Mouse (Mus musculus) heart, adult 8-10 months (tissue): ENCODE results near the gene Ebf1. TPM values are rescaled to one million over a fixed set of nuclear protein-coding genes. Genes with fewer than 3 reads are reported as not detected.
"Not testable (repeated sequence)": the region's sequence is repeated elsewhere in the genome, so short reads cannot be mapped to it uniquely, and the experiment has no call there.

Experiments
- DNase-seq: peaks from one replicate; pipeline ENCODE4 v3.0.0; 2022; ENCODE audit warnings: low spot score
- total RNA-seq, 4 experiments: library from RNA; stranded (reverse); gene quantifications; 2 replicates each; pipeline ENCODE4 v1.2.4; 2022

The Ebf1 gene
- 10 to 100 TPM; 10.5 to 15.1 (median 11.7) TPM for total RNA-seq

DNA sequence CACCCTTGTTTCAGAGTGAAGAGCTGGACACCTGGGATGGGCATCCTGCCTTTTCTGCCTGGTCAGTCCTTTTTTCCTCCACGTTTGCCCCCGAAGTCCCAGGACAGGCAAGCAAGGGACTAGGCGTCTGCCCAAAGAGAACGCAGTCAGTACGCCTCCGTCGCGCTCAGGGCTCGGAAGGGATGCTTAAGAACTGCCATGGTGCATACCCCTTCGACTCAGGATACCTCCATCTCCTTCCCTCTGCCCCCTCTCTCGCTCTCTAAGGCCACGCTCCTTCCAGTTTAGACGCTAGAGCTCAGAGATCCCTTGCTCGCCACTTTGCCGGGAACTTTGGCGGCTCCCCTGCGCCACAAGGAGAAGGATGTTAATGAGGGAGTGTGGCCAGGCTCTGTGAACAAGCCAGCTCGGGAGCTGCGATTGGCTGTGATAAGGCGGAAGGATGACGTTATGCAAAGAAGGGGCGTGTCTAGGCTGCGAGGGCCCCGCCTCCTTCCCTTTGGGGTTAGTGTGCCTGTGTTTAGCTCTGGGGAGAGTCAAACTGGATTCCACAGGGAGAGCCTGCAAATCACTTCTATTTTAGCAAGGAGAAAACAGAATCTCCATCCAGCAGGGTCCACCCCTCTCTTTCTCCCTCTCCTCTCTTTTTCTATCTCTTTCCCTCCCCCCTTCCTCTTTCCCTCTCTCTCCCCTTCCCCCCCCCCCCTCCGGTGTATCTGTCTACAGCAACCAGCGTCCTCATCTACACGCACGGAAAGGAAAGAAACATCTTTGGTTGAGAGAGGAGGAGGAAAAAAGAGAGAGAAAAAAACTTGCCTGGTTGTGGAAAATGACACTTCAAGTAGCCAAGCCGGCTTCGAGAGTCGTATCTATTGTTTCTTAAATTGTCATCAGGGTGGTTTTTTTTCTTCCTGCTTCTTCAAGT is at the start of gene Ebf1:
Gene Ebf1 (plus strand): TSS at position 530 of the 925 bp plus-strand sequence.
- DNase-seq, result peak; percentile 97

- DNase-seq, result not testable (repeated sequence)
Observed at GRCm38 (mm10) chr11:44570336-44570735, 46.8 kb upstream of the Ebf1 start.

DNA sequence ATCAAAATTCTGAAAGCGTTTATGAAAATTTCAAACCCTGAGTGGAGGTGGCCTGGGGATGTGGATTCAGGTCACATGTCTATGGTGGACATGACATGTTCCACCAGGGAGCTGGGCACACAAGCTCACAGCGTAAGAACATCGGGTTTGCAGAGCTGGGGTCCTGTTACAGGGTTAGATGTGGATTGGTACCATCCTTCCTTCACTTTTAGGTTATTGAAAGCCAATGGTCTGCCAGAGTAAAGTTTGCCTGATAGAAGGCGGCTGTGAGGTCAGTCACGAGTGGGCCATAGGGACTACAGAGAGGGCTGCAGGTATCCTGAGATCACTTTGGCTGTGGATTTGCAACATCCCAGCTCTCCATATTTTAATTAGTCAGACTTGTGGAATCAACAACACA is 44.3 kb upstream of the Ebf1 start:
- DNase-seq, result no peak

- no peak for DNase-seq
Observed at GRCm38 (mm10) chr11:44573396-44573795, 43.7 kb upstream of the Ebf1 start.

DNA sequence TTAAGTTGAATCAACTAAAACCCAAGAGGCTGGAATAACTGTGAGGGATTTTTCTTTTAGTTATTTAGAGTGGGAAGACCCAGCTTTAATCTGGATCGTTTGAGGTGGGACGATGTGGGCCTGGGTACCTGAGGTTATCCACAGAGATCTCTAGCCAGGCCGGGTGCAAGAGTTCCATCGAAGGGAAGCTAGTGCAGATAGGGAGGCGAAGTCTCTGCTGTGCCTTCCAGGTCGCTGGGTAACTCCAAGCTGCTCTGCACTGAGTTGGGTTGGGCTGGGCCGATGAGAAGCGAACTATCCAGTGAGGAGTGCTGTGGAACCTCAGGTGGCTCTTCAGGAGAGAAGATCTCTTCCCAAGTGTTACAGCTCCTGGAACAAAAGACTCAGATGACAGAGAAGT is 42.7 kb upstream of the Ebf1 start:
- no peak for DNase-seq

- no peak for DNase-seq
Observed at GRCm38 (mm10) chr11:44574820-44575219, 42.3 kb upstream of the Ebf1 start.

- DNase-seq, result no peak
Observed at GRCm38 (mm10) chr11:44577911-44578310, 39.2 kb upstream of the Ebf1 start.

- DNase-seq, result peak; percentile 49
Observed at GRCm38 (mm10) chr11:44581277-44581683, 35.8 kb upstream of the Ebf1 start.

GRCm38 (mm10) chr11:44586047-44586696 is 30.9 kb upstream of the Ebf1 start:
- peak; percentile 82 for DNase-seq

DNA sequence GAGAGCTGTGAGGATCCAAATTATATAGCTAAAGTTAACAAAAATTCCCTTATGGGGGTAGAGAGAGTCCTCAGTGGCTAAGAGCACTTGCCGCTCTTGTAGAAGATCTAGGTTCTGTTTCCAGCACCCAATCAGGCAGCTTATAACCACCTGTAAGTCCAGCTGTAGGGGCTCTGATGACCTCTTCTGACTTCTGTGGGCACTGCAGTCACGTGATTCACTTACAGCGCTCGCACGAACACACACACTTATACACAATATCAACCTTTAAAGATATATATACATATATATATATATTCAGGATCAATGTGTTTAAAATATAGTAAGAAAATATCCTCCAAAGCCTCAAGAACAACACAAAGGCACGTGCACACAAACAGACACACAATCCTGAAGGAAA is 24.1 kb upstream of the Ebf1 start:
- no peak for DNase-seq

DNA sequence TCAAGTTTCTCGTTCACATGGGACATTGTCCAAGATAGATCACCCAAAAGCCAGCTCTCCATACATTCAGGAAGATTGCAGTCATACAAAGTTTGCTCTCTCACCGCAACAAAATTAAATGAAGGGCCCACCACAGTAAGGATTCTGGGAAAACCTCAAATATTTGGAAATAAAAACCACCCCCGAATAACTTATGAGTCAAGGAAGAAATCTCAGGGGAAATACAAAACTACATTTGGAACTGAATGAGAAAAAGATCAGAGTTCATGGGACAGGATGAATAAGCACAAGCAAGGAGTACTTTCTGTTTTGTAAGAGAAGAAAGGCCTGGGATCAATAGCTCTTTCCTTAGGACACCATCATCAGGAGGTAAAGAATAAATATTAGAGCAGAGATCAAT is 22.3 kb upstream of the Ebf1 start:
- DNase-seq, result no peak

- no peak for DNase-seq
Observed at GRCm38 (mm10) chr11:44606881-44607280, 10.2 kb upstream of the Ebf1 start.

GRCm38 (mm10) chr11:44608646-44609045 is 8.5 kb upstream of the Ebf1 start:
- DNase-seq, result no peak

- peak; percentile 85 for DNase-seq
Observed at GRCm38 (mm10) chr11:44610971-44611781, 5.9 kb upstream of the Ebf1 start.

- no peak for DNase-seq
Observed at GRCm38 (mm10) chr11:44612156-44612555, 5.0 kb upstream of the Ebf1 start.

- peak; percentile 62 for DNase-seq
Observed at GRCm38 (mm10) chr11:44612681-44613410, 4.3 kb upstream of the Ebf1 start.

- peak; percentile 31 for DNase-seq
Observed at GRCm38 (mm10) chr11:44613411-44614180, 3.5 kb upstream of the Ebf1 start.

GRCm38 (mm10) chr11:44616078-44616787 is 884 bp upstream of the Ebf1 start:
- DNase-seq, result no peak

GRCm38 (mm10) chr11:44617734-44618586 is 843 bp downstream of the Ebf1 start:
- peak; percentile 42 for DNase-seq
